In genomic region chr8:84197922-84198774, GRCm38 (mm10) we compare ENCODE assay signal across 8 mouse cellular contexts. TPM values are rescaled to one million over a fixed set of nuclear protein-coding genes. Genes with fewer than 3 reads are reported as not detected.
DNase-seq lines count a peak whose midpoint lies in the region; ATAC-seq lines count a peak whose summit lies in the region.

No protein-coding gene starts in this region.

- peak; percentile 93 for DNase-seq in 3134 (ENCODE audit: extremely low read depth, insufficient read length, low spot score)
- DNase-seq in adrenal gland, adult (ENCODE audit: inconsistent age in 2 of 2, low spot score in 1 of 2), result peak; percentile 95 to 97
- peak; percentile 99 for DNase-seq in heart, embryonic 10.5 days (ENCODE audit: low spot score)
- DNase-seq in liver, embryonic 11.5 days (ENCODE audit: low spot score), result peak; percentile 95
- DNase-seq in spleen, postnatal 4 days (ENCODE audit: low spot score in 2 of 2), result peak; percentile 84 to 92

- H3K27me3 ChIP-seq in heart, embryonic 10.5 days (ENCODE audit: insufficient read depth, poor library complexity, severe bottlenecking), result no peaks in the 10 kb centered on the region
- no peaks in the 10 kb centered on the region for H3K27me3 ChIP-seq in kidney, embryonic 14.5 days (ENCODE audit: control insufficient read depth, insufficient read depth, low read length)
- no peaks in the 10 kb centered on the region for H3K27me3 ChIP-seq in liver, embryonic 11.5 days (replicated peaks; ENCODE audit: control insufficient read depth, insufficient read depth, low read length)

- peak overlapping the region; percentile 58 for H3K4me2 ChIP-seq in kidney, embryonic 14.5 days (replicated peaks; ENCODE audit: low read depth, low read length)
- peak overlapping the region; percentile 90 for H3K4me2 ChIP-seq in liver, embryonic 11.5 days

- H3K9ac ChIP-seq in kidney, embryonic 14.5 days (ENCODE audit: low read depth, low read length), result peak overlapping the region; percentile 60
- H3K9ac ChIP-seq in liver, embryonic 11.5 days (ENCODE audit: low read depth, low read length), result peak overlapping the region; percentile 50

- peaks cover 61% of the 10 kb centered on the region for H3K4me1 ChIP-seq in heart, embryonic 10.5 days
- H3K4me1 ChIP-seq in kidney, embryonic 14.5 days (ENCODE audit: control insufficient read depth, insufficient read depth, low read length), result peaks cover 46% of the 10 kb centered on the region
- peaks cover 51% of the 10 kb centered on the region for H3K4me1 ChIP-seq in liver, embryonic 11.5 days (replicated peaks; ENCODE audit: control insufficient read depth, insufficient read depth, low read length)

- no peaks in the 10 kb centered on the region for H3K36me3 ChIP-seq in heart, embryonic 10.5 days
- no peaks in the 10 kb centered on the region for H3K36me3 ChIP-seq in kidney, embryonic 14.5 days (ENCODE audit: control insufficient read depth, insufficient read depth, low read length)
- H3K36me3 ChIP-seq in liver, embryonic 11.5 days (ENCODE audit: control insufficient read depth, insufficient read depth, low read length), result no peaks in the 10 kb centered on the region

- H3K27ac ChIP-seq in heart, embryonic 10.5 days, result peak overlapping the region; percentile 98
- peak overlapping the region; percentile 97 for H3K27ac ChIP-seq in kidney, embryonic 14.5 days (ENCODE audit: low read depth, low read length)
- peak overlapping the region; percentile 87 for H3K27ac ChIP-seq in liver, embryonic 11.5 days (ENCODE audit: low read depth, low read length)

- peak; percentile 72 for ATAC-seq in erythroblast, adult 5-6 weeks (replicated peaks; ENCODE audit: low FRiP score, poor library complexity, severe bottlenecking)
- ATAC-seq in kidney, embryonic 14.5 days (ENCODE audit: low FRiP score, low TSS enrichment), result peak; percentile 82
- peak; percentile 79 for ATAC-seq in liver, embryonic 11.5 days (replicated peaks; ENCODE audit: low FRiP score)
- ATAC-seq in monocyte, adult 5-6 weeks (replicated peaks; ENCODE audit: insufficient number of reproducible peaks, low FRiP score, low TSS enrichment, poor library complexity, severe bottlenecking), result peak; percentile 53

- WGBS in heart, embryonic 10.5 days, result 2% methylated on average over 30 of the region's 30 CpGs
- 2% methylated on average over 30 of the region's 30 CpGs for WGBS in kidney, embryonic 14.5 days
- WGBS in liver, embryonic 11.5 days, result under 1% methylated on average over 30 of the region's 30 CpGs

- H3K4me3 ChIP-seq in heart, embryonic 10.5 days, result peak overlapping the region; percentile 73
- peak overlapping the region; percentile 41 for H3K4me3 ChIP-seq in kidney, embryonic 14.5 days (ENCODE audit: low read length)
- H3K4me3 ChIP-seq in liver, embryonic 11.5 days (ENCODE audit: low read depth, low read length), result peak overlapping the region; percentile 44

- no peaks in the 10 kb centered on the region for H3K9me3 ChIP-seq in heart, embryonic 10.5 days
- no peaks in the 10 kb centered on the region for H3K9me3 ChIP-seq in kidney, embryonic 14.5 days (ENCODE audit: control insufficient read depth, low read length)
- no peaks in the 10 kb centered on the region for H3K9me3 ChIP-seq in liver, embryonic 11.5 days (ENCODE audit: control insufficient read depth, low read length)

RNA-seq across cellular contexts. Expression of gene Nanos3, which starts 13.1 kb away (rescaled TPM):
- total RNA-seq in erythroblast, adult 5-6 weeks (2015; ENCODE audit: low replicate concordance), result not detected in 2 replicates
- not detected in 2 replicates for total RNA-seq in erythroblast, adult 5-6 weeks (2017; ENCODE audit: low replicate concordance)
- polyA plus RNA-seq in heart, embryonic 10.5 days (2016; fragmentation: Nextera tagmentation; extraction: Ambion mirVana), result 1.2 and 2.3 TPM in 2 replicates
- 4.3 and 5.5 TPM in 2 replicates for polyA plus RNA-seq in kidney, embryonic 14.5 days (2014; fragmentation: Nextera tagmentation; extraction: Ambion mirVana)
- polyA plus RNA-seq in liver, embryonic 11.5 days (2014; fragmentation: Nextera tagmentation; extraction: Ambion mirVana), result 1.2 and 1.8 TPM in 2 replicates
- not detected in 3 replicates for total RNA-seq in monocyte, adult 5-6 weeks (2017)

RNA-seq across cellular contexts. Expression of gene Zswim4, which starts 38.7 kb away (rescaled TPM):
- 3.1 and 3.5 TPM in 2 replicates for total RNA-seq in erythroblast, adult 5-6 weeks (2015; ENCODE audit: low replicate concordance)
- 6.3 and 7.4 TPM in 2 replicates for total RNA-seq in erythroblast, adult 5-6 weeks (2017; ENCODE audit: low replicate concordance)
- polyA plus RNA-seq in heart, embryonic 10.5 days (2016; fragmentation: Nextera tagmentation; extraction: Ambion mirVana), result 14.4 and 17.5 TPM in 2 replicates
- polyA plus RNA-seq in kidney, embryonic 14.5 days (2014; fragmentation: Nextera tagmentation; extraction: Ambion mirVana), result 10.2 and 15.7 TPM in 2 replicates
- 7.9 and 9.1 TPM in 2 replicates for polyA plus RNA-seq in liver, embryonic 11.5 days (2014; fragmentation: Nextera tagmentation; extraction: Ambion mirVana)
- total RNA-seq in monocyte, adult 5-6 weeks (2017), result 11.8 to 12.1 TPM (median 11.9 TPM) in 3 replicates

RNA-seq across cellular contexts. Expression of gene 4930432K21Rik, which starts 50.3 kb away (rescaled TPM):
- not detected in 2 replicates for total RNA-seq in erythroblast, adult 5-6 weeks (2015; ENCODE audit: low replicate concordance)
- 0.43 TPM in 1 of 2 replicates, not detected in the other for total RNA-seq in erythroblast, adult 5-6 weeks (2017; ENCODE audit: low replicate concordance)
- 0.79 and 1.5 TPM in 2 replicates for polyA plus RNA-seq in heart, embryonic 10.5 days (2016; fragmentation: Nextera tagmentation; extraction: Ambion mirVana)
- 0.87 and 1.2 TPM in 2 replicates for polyA plus RNA-seq in kidney, embryonic 14.5 days (2014; fragmentation: Nextera tagmentation; extraction: Ambion mirVana)
- 0.36 and 0.47 TPM in 2 replicates for polyA plus RNA-seq in liver, embryonic 11.5 days (2014; fragmentation: Nextera tagmentation; extraction: Ambion mirVana)
- 1.8 to 2.1 TPM in 2 of 3 replicates, not detected in the other for total RNA-seq in monocyte, adult 5-6 weeks (2017)

RNA-seq across cellular contexts. Expression of gene Cc2d1a, which starts 50.4 kb away (rescaled TPM):
- total RNA-seq in erythroblast, adult 5-6 weeks (2015; ENCODE audit: low replicate concordance), result 4.2 and 7.3 TPM in 2 replicates
- 0.60 and 2.5 TPM in 2 replicates for total RNA-seq in erythroblast, adult 5-6 weeks (2017; ENCODE audit: low replicate concordance)
- 19.5 and 19.7 TPM in 2 replicates for polyA plus RNA-seq in heart, embryonic 10.5 days (2016; fragmentation: Nextera tagmentation; extraction: Ambion mirVana)
- polyA plus RNA-seq in kidney, embryonic 14.5 days (2014; fragmentation: Nextera tagmentation; extraction: Ambion mirVana), result 11.7 and 17.7 TPM in 2 replicates
- 13.7 and 14.1 TPM in 2 replicates for polyA plus RNA-seq in liver, embryonic 11.5 days (2014; fragmentation: Nextera tagmentation; extraction: Ambion mirVana)
- 8.7 to 18.5 TPM (median 16.1 TPM) in 3 replicates for total RNA-seq in monocyte, adult 5-6 weeks (2017)

RNA-seq across cellular contexts. Expression of gene D8Ertd738e, which starts 51.4 kb away (rescaled TPM):
- total RNA-seq in erythroblast, adult 5-6 weeks (2015; ENCODE audit: low replicate concordance), result 53.7 and 79.2 TPM in 2 replicates
- total RNA-seq in erythroblast, adult 5-6 weeks (2017; ENCODE audit: low replicate concordance), result 25.5 and 34.4 TPM in 2 replicates
- polyA plus RNA-seq in heart, embryonic 10.5 days (2016; fragmentation: Nextera tagmentation; extraction: Ambion mirVana), result 353 and 374 TPM in 2 replicates
- polyA plus RNA-seq in kidney, embryonic 14.5 days (2014; fragmentation: Nextera tagmentation; extraction: Ambion mirVana), result 388 TPM in 2 replicates
- 323 and 339 TPM in 2 replicates for polyA plus RNA-seq in liver, embryonic 11.5 days (2014; fragmentation: Nextera tagmentation; extraction: Ambion mirVana)
- total RNA-seq in monocyte, adult 5-6 weeks (2017), result 106 to 180 TPM (median 151 TPM) in 3 replicates

Comparison
In these comparisons a context has a peak if more than half of its experiments do, and no peak if none do; other contexts are left out.
1. Peak in every context shown above with its lines: DNase-seq, ATAC-seq, H3K4me3 ChIP-seq and H3K27ac ChIP-seq.